Mouse (Mus musculus) splenic B cell, adult 2 months (primary cell): ENCODE measurements around the gene Rbbp8nl.
"Not testable (repeated sequence)": the region's sequence is repeated elsewhere in the genome, so short reads cannot be mapped to it uniquely, and the experiment has no call there.

Source experiments
- DNase-seq: peaks from one replicate; pipeline ENCODE4 v3.0.0-alpha.2; 2011; ENCODE audit warnings: low read depth, low spot score
- H3K27me3 ChIP-seq: 2 replicates; pipeline ENCODE4 v1.6.1; 2012; ENCODE audit warnings: mild to moderate bottlenecking, low read length, moderate library complexity, mixed read lengths; ENCODE audit not compliant: control insufficient read depth, poor library complexity, insufficient read depth, severe bottlenecking
- H3K36me3 ChIP-seq: 2 replicates; pipeline ENCODE4 v1.6.1; 2012; ENCODE audit warnings: mild to moderate bottlenecking, low read length, moderate library complexity, mixed read lengths; ENCODE audit not compliant: control insufficient read depth, poor library complexity, insufficient read depth, severe bottlenecking

Gene Rbbp8nl

DNA sequence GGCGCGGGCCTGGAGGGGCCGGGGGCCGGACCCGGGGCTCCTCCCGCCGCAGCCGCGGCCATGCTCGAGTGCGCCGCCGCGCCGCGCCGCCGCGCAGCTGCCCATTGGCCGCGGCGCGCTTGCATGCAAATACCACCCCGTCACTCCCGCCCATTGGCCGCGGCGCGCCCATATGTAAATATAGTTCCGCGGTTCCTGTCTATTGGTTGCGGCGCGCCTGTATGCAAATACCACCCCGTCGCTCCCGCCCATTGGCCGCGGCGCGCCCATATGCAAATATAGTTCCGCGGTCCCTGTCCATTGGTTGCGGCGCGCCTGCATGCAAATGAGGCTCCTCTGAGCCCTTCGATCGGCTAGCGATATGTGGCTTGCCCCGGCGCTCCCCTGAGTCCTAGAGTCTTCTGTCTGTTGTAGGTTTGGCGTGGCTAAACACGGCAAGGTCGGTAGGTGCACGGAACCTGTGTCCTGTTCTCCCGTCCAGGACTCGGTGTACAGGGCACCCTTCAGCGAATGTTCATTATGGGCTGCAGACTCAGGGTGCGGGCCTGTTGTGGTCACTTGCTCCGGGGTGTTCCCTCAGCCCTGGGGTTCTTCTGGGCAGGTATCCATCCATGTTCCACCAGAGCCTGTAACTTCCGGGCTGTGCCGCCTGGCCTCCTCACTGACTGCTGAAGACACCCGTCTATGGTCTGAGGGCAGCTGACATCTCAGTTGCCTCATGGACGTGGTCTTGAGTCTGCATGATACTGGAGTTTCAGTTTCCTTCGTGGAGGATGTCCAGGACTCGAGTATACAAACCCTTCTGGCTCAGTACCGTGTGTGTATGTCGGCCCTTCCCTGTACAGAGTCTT is 16.1 kb downstream of the Rbbp8nl start, which contains the start of gene Cables2:
Gene Cables2 (minus strand): TSS at position 103 of the 851 bp plus-strand sequence.
- Histone ChIP-seq H3K36me3 (no peaks in the 10 kb centered on the region), H3K27me3 (no peaks in the 10 kb centered on the region)
- peak; percentile 98 for DNase-seq

DNA sequence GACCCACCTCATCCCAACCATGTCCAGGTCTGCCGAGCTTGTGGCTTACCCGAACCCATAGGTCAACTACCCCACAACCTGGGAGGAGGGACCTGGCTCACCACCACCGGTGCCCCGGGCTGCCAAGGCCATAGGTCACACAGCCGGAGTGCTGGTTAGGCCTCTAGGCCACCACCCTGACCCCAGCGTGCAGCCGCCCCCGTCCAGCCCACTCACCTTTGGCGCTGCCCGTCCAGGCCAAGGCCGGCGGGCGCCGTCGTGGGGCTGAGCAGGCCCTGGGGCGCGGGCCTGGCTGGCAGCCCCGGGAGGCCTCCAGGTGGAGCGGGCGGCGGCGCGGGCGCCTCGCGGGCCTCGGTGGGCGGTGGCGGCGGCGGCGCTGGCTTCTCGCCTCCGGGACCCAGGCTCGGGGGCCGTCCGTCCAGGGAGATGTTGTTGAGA is 16.8 kb downstream of the Rbbp8nl start:
- DNase-seq: peak; percentile 29
- H3K36me3 ChIP-seq: no peaks in the 10 kb centered on the region
- no peaks in the 10 kb centered on the region for H3K27me3 ChIP-seq

DNA sequence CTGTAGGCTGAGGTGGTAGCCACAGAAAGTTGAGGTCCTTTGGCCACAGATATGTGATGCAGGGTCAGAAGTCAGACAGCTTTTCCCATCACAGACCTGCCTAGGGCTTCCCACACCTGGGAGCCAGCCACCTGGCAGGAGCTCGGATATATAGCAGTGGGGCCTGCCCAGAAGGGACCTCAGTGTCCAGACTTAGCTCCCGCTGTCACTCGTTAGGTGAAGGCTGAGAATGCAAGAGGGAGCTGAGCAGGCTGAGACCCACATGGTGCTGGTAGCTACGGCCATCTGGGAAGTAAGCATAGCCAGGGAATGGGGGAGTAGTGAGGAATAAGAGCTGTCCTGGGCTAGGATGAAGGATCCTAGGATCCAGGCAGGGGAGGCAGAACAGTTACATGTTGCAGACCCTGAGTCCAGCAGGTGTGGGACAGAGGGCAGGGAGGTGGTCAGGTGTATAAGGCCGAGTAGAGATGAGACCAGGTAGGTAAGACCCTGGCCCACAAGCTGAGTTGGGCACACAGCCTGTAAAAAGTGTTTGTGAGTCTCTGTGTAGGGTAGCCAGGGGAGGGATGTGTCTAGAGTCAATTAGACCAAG is 17.8 kb downstream of the Rbbp8nl start:
- Histone ChIP-seq H3K36me3 (peaks cover 3% of the 10 kb centered on the region; the same call in 1 of the 2 replicates), H3K27me3 (no peaks in the 10 kb centered on the region)
- no peak for DNase-seq

DNA sequence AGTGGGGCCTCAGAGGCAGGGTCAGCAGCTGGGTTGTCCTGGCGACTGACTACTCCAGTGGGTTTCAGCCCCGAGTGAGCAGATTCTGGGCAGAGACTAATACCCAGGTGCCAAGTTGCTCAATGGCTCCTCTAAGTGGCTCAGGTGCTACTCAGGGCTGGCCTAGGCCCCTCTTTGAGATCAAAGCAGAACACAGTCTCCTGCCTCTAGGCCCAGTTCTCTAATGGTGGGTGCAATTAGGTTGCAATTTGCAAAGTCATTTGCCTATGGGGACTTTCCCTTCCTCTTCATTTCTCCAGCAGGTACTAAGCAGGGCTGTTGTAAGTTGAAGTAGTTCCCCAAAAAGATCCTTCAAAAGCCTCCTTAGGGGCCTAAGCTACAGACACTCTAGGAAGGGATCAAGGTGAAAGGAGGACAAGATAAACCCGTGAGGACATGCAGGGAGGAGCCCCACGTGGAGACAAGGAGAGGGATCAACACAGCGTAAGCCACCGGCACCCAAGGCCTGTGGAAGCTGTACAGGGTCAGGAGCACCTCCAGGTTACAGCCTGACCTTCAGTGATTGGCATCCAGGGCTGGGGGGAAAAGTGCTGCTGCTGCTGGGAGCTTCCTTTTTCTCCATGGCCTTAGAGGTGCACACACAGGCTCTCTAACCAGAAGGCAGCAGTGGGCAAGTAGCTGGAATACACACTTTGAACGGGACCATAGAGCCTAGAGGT is 19.0 kb downstream of the Rbbp8nl start:
- DNase-seq: peak; percentile 74
- Histone ChIP-seq H3K27me3 (no peaks in the 10 kb centered on the region), H3K36me3 (peaks cover 3% of the 10 kb centered on the region; the same call in 1 of the 2 replicates)

DNA sequence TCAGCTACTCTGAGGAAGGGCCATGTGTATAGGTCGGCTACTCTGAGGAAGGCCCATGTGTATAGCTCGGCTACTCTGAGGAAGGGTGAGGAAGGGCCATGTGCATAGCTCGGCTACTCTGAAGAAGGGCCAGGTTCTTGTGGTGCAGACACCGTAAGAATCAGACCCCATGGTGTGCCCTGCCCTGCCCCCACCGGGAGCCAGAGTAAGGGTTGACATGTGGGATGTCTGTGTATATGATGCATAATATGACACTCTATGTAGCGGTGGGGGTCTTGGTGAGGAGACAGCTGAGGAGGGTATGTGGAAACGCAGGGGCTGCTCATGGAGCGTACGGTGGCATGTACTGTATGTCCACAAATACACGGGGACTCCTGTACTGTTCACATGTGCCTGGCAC is 20.4 kb downstream of the Rbbp8nl start:
- Histone ChIP-seq H3K27me3 (no peaks in the 10 kb centered on the region), H3K36me3 (peaks cover 3% of the 10 kb centered on the region; the same call in 1 of the 2 replicates)
- no peak for DNase-seq

DNA sequence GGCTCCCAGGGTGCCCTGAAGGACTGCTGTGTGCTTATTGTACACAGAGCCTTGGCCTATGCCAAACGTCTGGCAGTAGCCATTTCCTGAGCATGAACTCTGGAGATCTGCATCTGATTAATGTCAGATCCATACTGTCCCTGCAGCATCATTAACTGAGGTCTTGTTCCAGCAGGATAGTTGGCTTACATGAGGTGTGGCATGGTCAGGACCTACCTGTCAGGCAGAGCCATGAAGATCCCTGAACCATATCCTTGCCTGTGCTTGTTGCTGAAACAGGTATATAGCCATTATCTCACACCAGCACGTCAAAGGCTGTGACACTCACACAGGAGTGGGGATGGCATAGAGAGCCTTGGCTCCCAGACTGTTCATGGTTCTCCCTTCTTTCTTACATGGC is 21.7 kb downstream of the Rbbp8nl start:
- H3K36me3 ChIP-seq: peaks cover 7% of the 10 kb centered on the region; the same call in 1 of the 2 replicates
- no peaks in the 10 kb centered on the region for H3K27me3 ChIP-seq
- no peak for DNase-seq

DNA sequence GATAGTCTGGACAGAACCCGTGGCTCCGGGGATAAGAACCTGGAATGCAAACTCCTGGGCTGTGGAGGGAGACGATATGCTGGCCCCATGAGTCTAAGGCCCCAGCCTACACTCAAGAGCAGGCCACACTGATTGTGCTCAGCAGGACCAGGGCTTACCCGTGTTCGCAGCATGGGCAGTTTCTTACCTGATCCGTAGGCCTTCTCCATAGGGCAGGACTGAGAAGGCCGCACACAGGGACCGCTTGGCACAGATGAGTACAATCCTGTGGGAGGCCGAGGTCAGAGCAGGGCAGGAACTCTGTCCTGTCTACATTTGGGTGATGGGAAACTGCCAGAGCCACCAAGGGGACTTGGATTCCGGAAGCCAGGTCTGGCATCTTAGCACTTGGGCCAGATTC is 26.8 kb downstream of the Rbbp8nl start:
- no peak for DNase-seq

DNA sequence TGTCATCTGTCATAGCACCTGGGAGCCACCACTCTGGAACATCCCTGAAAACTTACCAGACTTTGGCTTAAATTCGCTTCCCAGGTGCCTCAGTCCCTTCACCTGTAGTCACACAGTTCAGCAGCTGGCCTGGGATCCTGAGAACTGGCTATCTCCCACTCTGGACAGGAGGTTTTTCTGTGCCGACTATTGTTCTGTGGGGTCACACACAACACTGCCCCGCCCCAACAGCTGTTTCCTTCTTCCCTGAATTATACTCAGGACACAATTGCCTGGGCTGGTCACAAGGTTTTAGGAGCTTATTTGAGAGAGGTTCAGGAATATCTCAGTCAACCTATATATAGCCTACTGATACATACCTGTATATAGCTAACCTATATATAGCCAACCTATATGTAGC is 27.2 kb downstream of the Rbbp8nl start:
- no peak for DNase-seq
- peaks cover 10% of the 10 kb centered on the region for H3K36me3 ChIP-seq
- no peaks in the 10 kb centered on the region for H3K27me3 ChIP-seq

More for the DNA sequence above, 26.8 kb downstream of the Rbbp8nl start:
- Histone ChIP-seq H3K27me3 (no peaks in the 10 kb centered on the region), H3K36me3 (peaks cover 12% of the 10 kb centered on the region)

DNA sequence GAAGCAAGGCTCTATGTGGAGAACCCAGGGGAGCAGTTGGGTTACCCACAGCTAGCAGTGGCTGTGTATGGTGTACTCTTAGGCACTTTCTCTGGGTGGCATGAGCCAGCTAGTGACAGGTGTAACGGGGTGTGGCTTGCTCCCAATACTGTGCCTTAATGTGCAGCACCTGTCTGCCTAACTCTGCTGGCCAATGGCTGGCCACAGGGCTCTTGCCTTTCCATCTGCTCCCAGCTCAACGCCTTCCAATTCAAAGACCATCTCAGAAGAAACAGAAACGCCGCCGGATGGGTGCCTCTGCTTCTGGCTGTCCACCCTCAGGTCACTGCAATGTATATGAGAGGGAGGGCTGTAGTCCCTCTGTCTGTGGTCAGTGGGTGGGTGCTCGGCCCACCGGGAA is 27.8 kb downstream of the Rbbp8nl start:
- peaks cover 9% of the 10 kb centered on the region for H3K36me3 ChIP-seq
- DNase-seq: no peak

DNA sequence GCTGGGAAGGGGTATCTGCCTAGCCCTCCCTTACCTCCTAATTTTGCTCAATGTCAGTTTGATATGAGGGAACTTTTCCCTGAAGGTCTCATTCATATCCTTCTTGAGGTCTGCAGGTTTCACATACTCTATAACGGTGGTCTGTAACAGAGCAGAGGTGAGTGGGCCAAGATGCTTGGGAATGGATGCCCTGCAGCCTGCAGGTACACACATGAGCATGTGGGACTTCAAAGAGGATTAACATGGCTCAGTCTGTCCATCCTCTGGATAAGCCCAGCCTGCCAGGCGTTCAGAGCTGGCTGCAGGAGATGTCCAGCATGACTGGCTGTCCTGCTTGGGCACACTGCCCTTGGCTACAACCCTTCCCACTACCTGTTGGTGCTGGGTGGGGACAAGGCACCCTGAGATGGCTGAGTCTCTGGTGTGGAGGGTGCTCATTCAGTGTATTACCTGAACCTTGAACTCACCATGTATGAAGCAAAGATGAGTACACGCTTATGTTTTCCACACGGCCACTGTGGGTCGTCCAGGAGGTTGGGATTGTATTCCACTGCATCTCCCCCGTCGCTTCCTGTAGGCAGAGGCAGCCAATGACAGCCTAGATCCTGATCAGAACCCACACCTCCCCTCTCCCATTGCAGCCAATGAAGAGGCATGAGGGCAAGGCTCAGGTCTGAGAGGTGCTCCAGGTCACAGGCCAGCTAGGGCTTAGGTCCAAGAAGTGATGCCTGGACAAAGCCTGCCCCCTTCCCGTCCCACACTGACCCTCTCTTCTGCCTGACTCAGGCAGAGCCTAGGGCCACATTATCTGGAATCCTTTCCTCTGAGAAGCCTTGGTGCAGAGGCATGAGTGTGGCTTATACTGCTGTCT is 28.8 kb downstream of the Rbbp8nl start:
- H3K36me3 ChIP-seq: peaks cover 9% of the 10 kb centered on the region
- no peak for DNase-seq
- H3K27me3 ChIP-seq: no peaks in the 10 kb centered on the region

More for the DNA sequence above, 27.8 kb downstream of the Rbbp8nl start:
- no peaks in the 10 kb centered on the region for H3K27me3 ChIP-seq

DNA sequence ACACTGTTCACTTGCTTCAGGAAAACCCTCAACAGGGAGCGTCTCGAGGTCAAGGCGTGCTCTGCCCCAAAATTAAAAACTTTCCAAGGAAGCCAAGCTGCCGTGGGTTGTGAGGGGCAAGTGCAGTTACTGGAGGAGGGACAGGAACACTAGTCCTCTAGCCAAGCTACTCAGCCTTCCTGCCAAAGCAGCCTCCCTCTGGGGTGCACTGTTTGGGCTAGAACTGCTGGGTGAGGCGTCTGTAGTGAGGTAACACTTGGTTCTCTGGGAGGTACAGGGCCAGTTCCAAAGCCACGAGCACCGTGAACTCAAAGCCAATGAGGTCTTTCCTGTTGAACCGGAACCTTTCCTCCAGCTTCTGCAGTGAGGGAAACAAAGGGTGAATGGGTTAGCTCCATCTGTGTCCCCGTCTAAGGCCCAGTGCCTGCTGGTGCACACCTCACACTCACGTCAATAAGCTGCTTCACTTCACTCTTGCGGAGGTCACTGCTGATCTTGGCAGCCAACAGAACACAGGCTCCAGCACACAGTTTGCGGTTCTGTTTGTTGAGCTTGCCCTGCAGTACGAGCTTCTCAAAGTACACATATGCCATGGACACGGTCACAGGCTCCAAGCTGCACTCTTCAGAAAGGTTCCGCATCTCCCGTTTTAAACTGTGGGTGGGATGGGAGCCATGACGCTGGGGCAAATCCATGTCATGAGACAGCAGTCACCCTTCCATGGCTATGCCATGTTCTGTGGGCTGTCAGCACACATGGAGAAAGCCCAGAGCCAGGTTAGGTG is 29.7 kb downstream of the Rbbp8nl start:
- H3K27me3 ChIP-seq, H3K36me3 ChIP-seq, DNase-seq: not testable (repeated sequence)

DNA sequence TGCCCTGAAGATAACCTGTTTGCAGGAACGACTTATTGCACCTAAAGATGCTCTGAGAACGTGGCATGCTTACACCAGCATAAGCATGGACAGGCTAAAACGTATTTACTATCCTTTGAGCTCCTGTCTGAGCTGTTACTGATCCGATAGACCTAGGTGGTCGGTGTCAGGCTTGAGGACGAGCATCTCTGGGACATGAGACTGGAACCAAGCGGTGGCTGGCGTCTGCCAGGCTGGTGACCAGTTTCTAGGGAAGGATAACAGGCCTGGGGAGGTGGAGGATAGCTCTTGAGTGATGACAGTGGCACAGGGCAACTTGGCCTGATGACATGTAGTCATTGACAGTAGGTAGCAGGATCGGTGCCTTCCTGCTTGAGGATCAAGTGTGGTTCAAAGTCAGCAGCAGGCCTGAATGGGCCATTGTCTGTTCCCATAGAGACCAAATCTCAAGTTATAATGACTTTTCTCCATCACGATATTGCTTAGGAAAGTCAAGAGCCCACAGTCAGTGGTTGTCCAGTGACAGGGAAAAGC is 30.7 kb downstream of the Rbbp8nl start:
- not testable (repeated sequence) for H3K27me3 ChIP-seq, H3K36me3 ChIP-seq, DNase-seq
